Mouse (Mus musculus) intestine, embryonic 16.5 days (tissue): Measurements from ENCODE around the gene Kif3b. TPM values are rescaled to one million over a fixed set of nuclear protein-coding genes. Genes with fewer than 3 reads are reported as not detected.

Experiments used
- ATAC-seq: fragments of 200-750 bp; cut with Nextera tagmentation; 2 replicates; pipeline ENCODE4 v1.8.0; 2017; ENCODE audit warnings: moderate TSS enrichment, moderate library complexity
- H3K27ac ChIP-seq: fragments of 300-500 bp; sonication (generic); 2 replicates; pipeline ENCODE4 v1.5.1; 2014; ENCODE audit warnings: mild to moderate bottlenecking, low read length
- H3K27me3 ChIP-seq: fragments of 300-500 bp; sonication (generic); replicated peaks from 2 replicates; pipeline ENCODE4 v1.6.1; 2014; ENCODE audit warnings: low read length, control low read depth, mixed read lengths; ENCODE audit not compliant: control insufficient read depth, insufficient read depth
- H3K36me3 ChIP-seq: fragments of 300-500 bp; sonication (generic); 2 replicates; pipeline ENCODE4 v1.6.1; 2014; ENCODE audit warnings: low read length, control low read depth; ENCODE audit not compliant: control insufficient read depth, insufficient read depth
- H3K4me1 ChIP-seq: fragments of 300-500 bp; sonication (generic); 2 replicates; pipeline ENCODE4 v1.6.1; 2014; ENCODE audit warnings: low read length, control low read depth, mixed read lengths; ENCODE audit not compliant: control insufficient read depth, insufficient read depth
- H3K4me2 ChIP-seq: fragments of 300-500 bp; sonication (generic); 2 replicates; pipeline ENCODE4 v1.6.1; 2014; ENCODE audit warnings: low read depth, low read length, control low read depth
- H3K4me3 ChIP-seq: fragments of 300-500 bp; sonication (generic); 2 replicates; pipeline ENCODE4 v1.5.1; 2014; ENCODE audit warnings: mild to moderate bottlenecking, low read length
- H3K9ac ChIP-seq: fragments of 300-500 bp; sonication (generic); 2 replicates; pipeline ENCODE4 v1.6.1; 2014; ENCODE audit warnings: low read depth, low read length
- H3K9me3 ChIP-seq: fragments of 300-500 bp; sonication (generic); 2 replicates; pipeline ENCODE4 v1.6.1; 2016; ENCODE audit warnings: low read length, control low read depth; ENCODE audit not compliant: control insufficient read depth
- WGBS: fragments of 180-500 bp; shearing (Covaris S2); extraction: QIAGEN DNeasy Blood & Tissue Kit; methylation state at CpG from one replicate; pipeline ENCODE4 v1.1.7; 2014; 5-methylcytosine and 5-hydroxymethylcytosine counted together
- polyA plus RNA-seq: library from polyadenylated mRNA; unstranded; fragments of >200 nt; fragmentation: Nextera tagmentation; extraction: Ambion mirVana; gene quantifications from 2 replicates; pipeline ENCODE4 v1.2.1, GENCODE M21; 2015

Kif3b gene
- polyA plus RNA-seq, result 8.2 and 8.3 TPM in 2 replicates

DNA sequence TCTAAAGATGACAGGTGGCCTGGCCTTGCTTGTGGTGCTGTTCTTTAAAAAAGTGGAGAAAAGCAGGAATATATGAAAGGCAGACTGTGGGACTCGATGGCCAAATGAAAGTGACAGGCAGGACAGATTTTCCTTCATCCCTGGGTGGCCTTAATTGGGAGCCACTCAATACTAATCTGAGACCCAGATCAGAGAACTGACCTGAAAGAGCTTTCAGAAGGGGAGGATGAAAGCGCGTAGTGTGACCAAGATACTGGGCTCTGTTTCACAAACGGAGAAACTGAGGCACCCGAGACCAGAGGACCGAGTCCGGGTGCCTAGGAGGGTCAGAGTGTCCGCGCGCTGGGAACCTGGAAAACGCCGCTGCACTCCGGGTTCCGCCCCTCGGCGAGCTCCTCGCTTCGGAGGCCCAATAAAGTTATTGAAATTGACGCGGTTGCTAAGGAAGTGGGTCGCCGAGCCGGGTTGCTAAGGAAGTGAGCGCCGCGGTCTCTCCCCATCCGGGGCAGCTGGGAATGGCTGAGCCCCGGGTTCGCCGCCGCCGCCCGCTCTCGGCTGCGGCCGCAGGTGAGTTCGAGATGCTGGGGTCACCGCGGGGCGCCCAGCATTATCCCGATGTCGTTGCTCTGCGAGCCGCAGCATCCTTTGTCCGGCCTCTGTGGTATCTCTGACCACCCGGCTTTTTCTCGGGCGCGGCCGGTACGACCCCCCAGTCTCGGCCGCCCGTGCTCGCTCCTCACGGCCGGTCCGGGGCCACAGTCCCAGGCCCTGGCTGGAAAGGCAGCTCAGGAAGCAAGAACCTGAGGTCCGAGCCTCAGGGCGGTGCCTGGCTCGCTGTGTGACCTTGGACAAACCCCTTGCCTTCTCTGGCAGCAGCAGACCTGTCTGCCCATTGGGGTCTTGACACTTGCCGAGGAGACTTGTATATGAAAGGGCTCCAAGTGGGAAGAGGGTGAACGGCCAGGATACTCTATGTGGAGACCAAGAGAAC is at the start of gene Kif3b:
Gene Kif3b (plus strand): TSS at position 476 of the 991 bp plus-strand sequence.
- Histone ChIP-seq H3K27ac (peak within 1 kb of the TSS; percentile 58), H3K9me3 (no peaks in the 10 kb centered on the region), H3K27me3 (no peaks in the 10 kb centered on the region), H3K4me1 (peaks cover 13% of the 10 kb centered on the region), H3K9ac (peak within 1 kb of the TSS; percentile 85), H3K36me3 (no peaks in the 10 kb centered on the region), H3K4me3 (peak within 1 kb of the TSS; percentile 75), H3K4me2 (peak within 1 kb of the TSS; percentile 68)
- peak; percentile 93 for ATAC-seq
- WGBS, result under 1% methylated on average over 63 of the region's 63 CpGs

GRCm38 (mm10) chr2:153242156-153242555 is 49.1 kb upstream of the Kif3b start:
- Histone ChIP-seq H3K4me2 (peak overlapping the region; percentile 59), H3K9ac (peak overlapping the region; percentile 99), H3K9me3 (no peaks in the 10 kb centered on the region), H3K27ac (peak overlapping the region; percentile 98), H3K36me3 (no peaks in the 10 kb centered on the region), H3K4me3 (peak overlapping the region; percentile 88), H3K4me1 (peaks cover 22% of the 10 kb centered on the region), H3K27me3 (no peaks in the 10 kb centered on the region)
- WGBS, result 46% methylated on average over 6 of the region's 6 CpGs
- ATAC-seq, result no peak

DNA sequence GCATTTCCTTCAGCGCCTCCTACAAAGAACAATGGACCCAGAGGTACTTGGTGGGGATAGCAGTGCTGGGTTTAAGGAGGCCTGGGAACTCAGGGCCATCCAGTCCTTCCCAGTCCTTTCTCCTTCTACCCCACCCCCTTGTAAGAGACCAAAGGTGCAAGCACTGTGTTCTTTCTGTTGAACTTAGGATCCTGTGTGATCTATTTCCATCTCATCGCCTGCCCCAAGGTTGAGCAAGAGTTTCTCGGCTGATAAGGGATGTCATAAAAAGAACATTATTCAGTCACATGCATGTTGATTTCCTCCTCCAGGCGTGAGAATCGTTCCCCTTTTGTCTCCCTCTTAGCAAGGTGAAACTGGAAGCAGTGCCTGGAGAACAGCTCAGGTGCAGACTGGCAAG is 41.5 kb upstream of the Kif3b start:
- Histone ChIP-seq H3K27me3 (no peaks in the 10 kb centered on the region), H3K9me3 (no peaks in the 10 kb centered on the region), H3K9ac (peak overlapping the region; percentile 50; the same call in 1 of the 2 replicates), H3K4me2 (no peak overlapping the region), H3K4me1 (0 out of 2 replicates have a peak, but pooled peaks cover 4% of the 10 kb centered on the region), H3K36me3 (no peaks in the 10 kb centered on the region; the same call in 1 of the 2 replicates), H3K27ac (peak overlapping the region; percentile 97), H3K4me3 (no peak overlapping the region)
- 56% methylated on average over 5 of the region's 5 CpGs for WGBS
- ATAC-seq, result peak; percentile 98

DNA sequence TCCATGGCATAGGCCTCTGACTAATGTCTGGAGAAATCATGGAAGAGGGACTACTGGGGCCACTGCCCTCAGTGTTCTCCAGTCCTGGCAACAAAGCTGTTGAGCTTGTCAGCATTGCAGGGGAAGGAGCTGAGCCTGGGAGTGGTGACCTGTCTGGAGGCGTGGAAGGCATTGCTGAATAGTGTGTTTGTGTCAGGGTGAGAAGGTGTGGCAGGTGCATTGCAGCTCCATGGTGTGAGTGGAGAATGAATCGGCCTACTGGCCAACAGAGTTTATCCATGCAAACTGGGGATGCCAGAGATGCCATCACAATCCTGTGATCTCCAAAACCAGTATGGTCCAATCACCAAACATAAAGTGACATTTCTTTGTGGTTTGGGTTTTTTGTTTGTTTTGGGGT is 34.6 kb upstream of the Kif3b start:
- peaks cover 6% of the 10 kb centered on the region for H3K36me3 ChIP-seq
- no peak overlapping the region for H3K9ac ChIP-seq
- H3K9me3 ChIP-seq, result no peaks in the 10 kb centered on the region
- H3K4me2 ChIP-seq, result no peak overlapping the region
- WGBS, result 65% methylated on average over 2 of the region's 2 CpGs
- no peak for ATAC-seq
- no peaks in the 10 kb centered on the region for H3K27me3 ChIP-seq
- H3K4me3 ChIP-seq, result no peak overlapping the region
- peaks cover 2% of the 10 kb centered on the region for H3K4me1 ChIP-seq
- peak overlapping the region; percentile 79; the same call in 1 of the 2 replicates for H3K27ac ChIP-seq

DNA sequence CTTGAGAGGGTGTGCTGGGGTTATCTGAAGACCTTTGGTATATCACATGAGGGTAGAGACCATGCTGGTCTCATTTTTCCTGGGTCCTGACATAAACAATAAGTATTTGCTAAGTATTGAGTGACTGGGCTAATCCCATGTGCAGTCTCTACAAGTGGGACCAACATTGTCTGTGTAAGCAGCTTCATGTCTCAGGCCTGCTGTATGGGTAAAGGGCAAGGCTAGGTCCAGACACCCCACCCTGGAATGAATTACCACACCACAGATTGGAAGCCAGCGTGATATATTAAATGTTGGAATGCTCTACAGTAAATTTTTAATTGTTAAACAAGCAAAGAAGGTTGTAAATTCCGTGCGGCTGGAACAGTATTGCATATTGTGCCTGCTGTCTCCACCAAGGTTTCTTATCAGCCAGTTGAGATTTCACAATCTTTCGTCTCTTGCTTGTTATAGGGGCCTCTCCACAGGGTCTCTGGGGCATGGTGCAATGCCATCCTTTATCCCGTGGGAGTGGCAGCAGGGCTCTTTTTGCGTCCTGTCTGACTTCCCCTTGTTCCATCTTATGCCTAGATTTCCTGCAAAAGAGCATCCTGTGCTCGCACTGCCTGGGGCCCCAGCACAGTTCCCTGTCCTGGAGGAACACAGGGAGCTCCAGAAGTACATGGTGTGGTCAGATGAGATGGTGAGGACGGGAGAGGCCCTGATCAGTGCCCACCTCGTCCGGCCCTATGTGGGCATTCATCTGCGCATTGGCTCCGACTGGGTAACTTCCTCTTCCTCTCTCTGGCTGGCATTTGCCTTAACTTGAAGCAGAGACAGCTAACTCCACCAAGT is 32.0 kb upstream of the Kif3b start:
- WGBS, result 56% methylated on average over 12 of the region's 12 CpGs
- H3K4me2 ChIP-seq, result peak overlapping the region; percentile 27; the same call in 1 of the 2 replicates
- peak overlapping the region; percentile 97 for H3K27ac ChIP-seq

GRCm38 (mm10) chr2:153259864-153260674 is 31.1 kb upstream of the Kif3b start:
- H3K36me3 ChIP-seq, result peaks cover 14% of the 10 kb centered on the region
- WGBS, result 40% methylated on average over 3 of the region's 3 CpGs
- H3K4me1 ChIP-seq, result peaks cover 2% of the 10 kb centered on the region
- ATAC-seq, result peak; percentile 63
- no peaks in the 10 kb centered on the region for H3K27me3 ChIP-seq
- H3K9ac ChIP-seq, result peak overlapping the region; percentile 54
- H3K27ac ChIP-seq, result peak overlapping the region; percentile 97
- no peak overlapping the region for H3K4me3 ChIP-seq
- no peaks in the 10 kb centered on the region for H3K9me3 ChIP-seq
- H3K4me2 ChIP-seq, result peak overlapping the region; percentile 27; the same call in 1 of the 2 replicates

More for the DNA sequence above, 32.0 kb upstream of the Kif3b start:
- Histone ChIP-seq H3K9ac (peak overlapping the region; percentile 54), H3K4me3 (no peak overlapping the region), H3K9me3 (no peaks in the 10 kb centered on the region), H3K4me1 (peaks cover 2% of the 10 kb centered on the region), H3K36me3 (peaks cover 14% of the 10 kb centered on the region), H3K27me3 (no peaks in the 10 kb centered on the region)
- ATAC-seq, result peak; percentile 95

DNA sequence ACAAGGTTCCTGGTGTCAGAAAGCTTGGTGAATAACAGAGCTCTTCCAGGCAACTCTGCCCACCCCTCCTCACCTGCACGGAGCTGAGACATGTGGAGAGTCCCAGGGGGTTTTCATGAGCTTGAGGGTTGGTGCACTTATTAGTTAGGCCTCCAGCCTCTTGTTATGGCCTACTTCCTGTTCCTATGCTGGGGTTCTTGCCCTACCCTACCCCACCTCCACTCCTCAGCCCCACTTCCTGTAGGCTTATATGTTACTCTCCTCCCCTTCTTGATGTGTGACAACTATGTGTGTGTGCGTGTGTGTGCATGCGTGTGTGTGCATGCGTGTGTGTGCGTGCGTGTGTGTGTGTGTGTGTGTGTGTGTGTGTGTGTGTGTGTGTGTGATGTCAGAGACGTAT is 28.2 kb upstream of the Kif3b start:
- Histone ChIP-seq H3K9me3 (no peaks in the 10 kb centered on the region), H3K4me3 (no peak overlapping the region), H3K4me2 (no peak overlapping the region), H3K4me1 (peaks cover 2% of the 10 kb centered on the region), H3K36me3 (peaks cover 14% of the 10 kb centered on the region), H3K9ac (no peak overlapping the region), H3K27me3 (no peaks in the 10 kb centered on the region), H3K27ac (no peak overlapping the region)
- whole genome bisulfite sequencing, result 80% methylated on average over 7 of the region's 7 CpGs
- no peak for ATAC-seq

DNA sequence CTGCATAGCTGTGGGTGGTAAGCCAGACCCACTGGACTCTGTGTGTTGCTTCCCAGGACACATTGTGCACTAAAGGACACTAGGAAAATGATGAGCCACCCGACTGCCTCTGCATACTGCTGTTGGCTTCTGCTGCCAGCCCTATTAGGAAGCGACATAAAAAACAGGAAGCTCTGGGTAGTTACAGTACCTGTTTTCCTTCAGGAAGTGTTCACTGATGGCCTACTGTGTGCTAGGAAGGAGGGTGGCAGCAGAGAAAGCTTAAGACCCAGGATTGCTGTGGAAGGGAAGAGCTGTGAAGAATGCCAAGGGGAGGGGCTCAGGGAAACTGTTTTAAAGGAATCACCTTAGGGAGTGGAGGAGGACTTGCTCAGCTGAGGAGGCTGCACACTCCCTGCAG is 23.9 kb upstream of the Kif3b start:
- Histone ChIP-seq H3K27ac (no peak overlapping the region), H3K27me3 (no peaks in the 10 kb centered on the region), H3K9ac (no peak overlapping the region), H3K4me2 (no peak overlapping the region), H3K4me3 (no peak overlapping the region), H3K9me3 (no peaks in the 10 kb centered on the region), H3K36me3 (peaks cover 8% of the 10 kb centered on the region), H3K4me1 (peaks cover 18% of the 10 kb centered on the region)
- no peak for ATAC-seq
- 76% methylated on average over 2 of the region's 2 CpGs for WGBS
